Mouse (Mus musculus) A20 (cell line): Measurements from ENCODE around the gene Bend5.

Experiments used
- DNase-seq: peaks from one replicate; pipeline ENCODE4 v3.0.0-alpha.2; 2011; ENCODE audit warnings: low read depth, low spot score

Gene Bend5

DNA sequence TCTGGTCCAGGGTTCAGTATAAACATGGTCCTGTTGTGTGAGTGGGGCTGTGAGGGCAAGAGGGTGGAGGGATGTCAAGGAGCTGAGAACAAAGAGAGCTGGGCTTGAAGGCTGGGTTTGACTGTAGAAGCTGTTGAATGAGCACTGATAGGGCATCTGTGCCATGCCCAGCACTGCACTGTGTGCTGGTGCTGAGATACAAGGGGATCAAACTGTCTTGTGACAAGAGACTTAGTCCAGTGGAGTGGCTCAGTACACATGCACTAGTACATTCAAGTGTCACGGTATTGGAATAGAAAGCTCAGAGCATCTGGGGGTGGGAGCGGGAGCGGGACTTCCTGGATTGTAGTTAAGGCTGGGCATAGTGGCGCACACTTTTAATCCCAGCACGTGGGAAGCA lies 71.4 kb downstream of the Bend5 start:
- no peak for DNase-seq

DNA sequence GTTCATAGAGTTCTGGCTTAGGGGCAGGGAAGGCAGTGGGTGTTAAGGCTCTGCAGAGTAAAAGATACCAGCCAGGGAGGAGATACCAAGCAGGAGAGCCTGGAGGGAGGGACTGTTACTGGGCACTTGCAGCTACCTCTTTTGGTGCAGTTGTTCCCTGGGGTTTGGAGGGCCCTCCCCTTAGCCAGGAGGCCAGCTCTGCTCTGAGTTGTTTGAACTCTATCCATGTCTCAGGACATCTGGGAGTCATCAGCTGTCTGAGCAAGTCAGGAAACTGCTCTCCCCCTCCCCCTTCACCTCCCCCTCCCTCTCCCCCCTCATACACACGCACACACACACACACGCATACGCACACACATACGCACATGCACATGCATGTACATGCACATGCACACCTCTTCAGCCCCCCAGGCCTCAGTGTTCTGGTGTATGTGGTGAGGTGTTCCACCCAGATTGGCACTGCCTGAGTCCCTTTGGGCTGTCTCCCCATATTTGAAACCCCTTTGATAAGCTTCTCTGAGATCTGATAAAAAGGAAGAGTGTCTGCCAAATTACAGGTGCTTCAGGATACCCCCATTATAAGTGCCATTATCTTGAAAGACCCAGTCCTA lies 72.5 kb downstream of the Bend5 start:
- DNase-seq = no peak

DNA sequence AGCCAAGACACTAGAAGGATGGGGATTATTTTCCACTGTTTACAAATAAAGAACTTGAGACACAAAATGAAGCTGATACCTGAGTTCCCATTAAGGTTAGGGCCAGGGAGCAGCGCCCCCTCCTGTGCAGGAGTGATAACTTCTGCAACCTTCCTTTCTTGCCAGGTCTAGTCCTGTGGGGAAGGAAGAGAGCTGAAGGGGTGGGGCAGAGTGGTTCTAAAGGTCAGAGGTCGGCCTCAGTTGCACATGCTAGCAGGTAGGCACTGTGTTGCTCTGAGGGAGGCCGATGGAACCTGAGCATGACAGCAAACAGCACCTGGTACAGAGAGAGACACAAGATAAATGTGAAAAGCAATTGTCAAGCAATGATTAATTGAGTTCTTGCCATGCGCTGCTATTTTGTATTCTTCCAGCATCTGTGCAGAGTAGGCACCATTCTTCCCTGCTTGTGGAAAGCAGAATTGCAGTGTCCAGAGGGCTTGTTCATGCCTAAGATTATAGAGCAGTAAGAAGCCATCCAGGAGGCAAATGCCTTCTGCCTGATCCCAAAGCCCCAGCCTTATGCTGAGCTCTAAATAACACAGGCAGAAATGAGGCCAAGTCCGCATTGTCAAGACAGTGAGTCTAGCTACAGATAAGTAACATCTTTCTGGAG lies 79.1 kb downstream of the Bend5 start:
- peak; percentile 67 for DNase-seq

DNA sequence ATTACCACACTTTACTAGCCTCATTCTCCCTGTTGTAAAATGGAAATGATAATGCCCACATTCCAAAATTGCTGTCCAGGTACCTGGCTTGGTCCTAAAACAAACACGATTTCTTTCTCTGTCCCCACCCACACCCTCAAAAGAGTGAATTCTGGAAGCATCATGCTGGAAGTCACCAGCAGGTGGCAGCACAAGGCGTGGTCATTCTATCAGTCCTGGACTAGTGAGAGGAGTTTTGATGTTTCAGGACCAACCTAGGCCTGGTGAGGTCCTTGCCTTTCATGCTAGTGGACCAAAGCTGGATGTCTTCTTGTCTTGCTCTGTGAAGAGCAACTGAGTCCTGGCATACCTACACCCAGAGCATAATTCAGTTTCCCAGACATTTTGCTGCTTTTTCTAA lies 81.1 kb downstream of the Bend5 start:
- peak; percentile 70 for DNase-seq

DNA sequence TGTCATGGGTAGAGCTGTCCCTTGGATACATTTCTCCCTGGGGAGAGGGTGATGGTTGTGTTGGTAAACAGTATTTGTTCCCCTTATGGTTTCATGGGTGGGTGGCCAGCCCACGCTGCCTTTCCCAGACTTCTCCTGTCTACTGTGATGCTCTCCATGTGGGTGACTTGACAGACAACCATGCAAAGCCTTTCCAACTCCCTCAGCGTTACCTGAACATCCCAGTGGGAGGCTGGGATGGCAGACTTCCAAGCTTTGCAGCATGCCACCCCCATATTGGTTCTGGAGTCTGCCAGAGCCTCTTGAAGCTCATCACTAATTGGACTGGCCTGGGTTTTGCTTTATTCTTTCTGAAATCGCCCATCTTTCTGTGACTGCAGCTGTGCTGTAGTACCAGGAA lies 83.9 kb downstream of the Bend5 start:
- DNase-seq = no peak

DNA sequence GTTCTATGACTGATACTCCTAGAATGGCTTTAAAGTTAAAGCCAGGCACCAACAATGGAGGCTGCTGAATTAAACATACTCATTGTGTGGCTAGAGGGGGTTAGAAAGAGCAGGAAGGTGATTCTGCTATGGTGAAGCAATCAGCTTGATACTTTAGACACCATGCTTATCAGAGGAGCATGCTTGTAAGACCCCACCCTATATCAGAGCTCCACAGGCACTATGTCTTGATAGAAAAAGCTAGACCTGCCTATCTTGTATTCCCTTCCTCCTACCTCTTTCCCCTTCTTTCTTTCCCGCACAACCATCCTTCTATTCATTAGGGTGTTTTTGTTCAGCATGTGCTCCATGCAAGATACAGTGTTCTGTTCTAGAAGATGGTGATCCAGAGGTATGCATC lies 86.6 kb downstream of the Bend5 start:
- DNase-seq = no peak

DNA sequence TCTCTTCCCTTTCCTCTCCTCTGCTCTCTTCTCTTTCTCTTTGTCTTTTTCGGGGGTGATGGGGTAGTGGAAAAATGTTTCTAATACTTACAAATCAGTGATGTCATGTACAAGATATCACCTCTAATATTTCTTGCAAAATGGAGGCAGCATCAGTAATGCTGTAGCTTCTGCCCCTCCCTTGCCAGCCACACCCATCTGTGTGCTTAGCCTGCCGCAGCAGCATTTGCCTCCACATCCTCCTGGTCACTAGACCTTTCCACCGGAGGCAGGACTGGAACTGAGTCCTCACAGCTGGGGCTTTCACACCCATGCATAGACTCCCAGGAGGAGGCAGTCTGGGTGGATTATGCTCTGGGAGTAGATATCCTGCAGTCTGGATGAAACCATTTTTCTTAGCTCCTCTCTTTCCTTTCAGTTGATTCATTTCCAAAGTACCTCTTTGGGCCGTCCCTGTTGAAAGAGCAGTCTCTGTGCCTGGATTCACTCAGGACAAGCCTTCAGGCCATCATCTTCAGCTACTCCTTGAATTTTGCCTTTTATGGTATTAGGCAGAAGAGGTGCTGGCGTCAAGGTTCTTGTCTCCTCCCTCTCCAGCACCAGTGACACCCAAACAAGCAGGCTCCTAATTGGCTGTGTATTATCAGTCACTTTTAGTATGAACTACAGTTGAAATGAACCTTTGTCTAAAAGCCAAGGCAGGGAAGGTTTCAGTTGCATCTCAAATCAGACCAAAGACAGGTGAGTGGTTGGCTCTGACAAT lies 88.3 kb downstream of the Bend5 start:
- no peak for DNase-seq

DNA sequence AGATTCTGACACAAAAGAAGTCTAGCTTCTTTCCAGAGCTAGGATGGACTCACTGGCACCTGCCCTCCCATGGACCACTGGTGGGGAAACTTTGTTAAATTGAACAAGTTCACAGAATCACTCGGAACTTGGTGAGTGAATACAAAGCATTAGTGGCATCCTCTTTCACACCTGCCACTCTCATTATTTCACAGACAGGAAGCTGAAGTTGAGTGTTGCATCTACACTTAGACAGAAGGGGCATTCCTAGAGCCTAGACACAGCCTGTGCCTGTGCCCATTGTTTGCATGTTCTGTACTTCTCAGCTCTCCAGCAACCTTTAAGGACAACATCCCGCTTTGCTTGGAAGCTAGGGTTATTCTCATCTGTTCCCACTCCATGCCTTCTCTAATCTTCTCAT lies 90.1 kb downstream of the Bend5 start:
- DNase-seq = peak; percentile 61
